Mouse (Mus musculus) adrenal gland, adult 8-10 months (tissue): ENCODE results near the gene Rpl22. TPM values are rescaled to one million over a fixed set of nuclear protein-coding genes. Genes with fewer than 3 reads are reported as not detected.

ENCODE experiments used
- DNase-seq: peaks from one replicate; pipeline ENCODE4 v3.0.0; 2022
- total RNA-seq, 4 experiments: library from RNA; stranded (reverse); gene quantifications; 2 replicates each; pipeline ENCODE4 v1.2.4; 2022

Gene Rpl22
- total RNA-seq, 4 experiments from 2014 or later = 415 to 500 (median 453) TPM

GRCm38 (mm10) chr4:152338419-152339292 lies 13.1 kb downstream of the Rpl22 start, which contains the start of gene Chd5:
Gene Chd5, plus strand, starts transcription at chr4:152338651.
- no peak for DNase-seq

GRCm38 (mm10) chr4:152339293-152339790 lies 13.8 kb downstream of the Rpl22 start:
- DNase-seq = no peak

- DNase-seq = no peak
Measured at GRCm38 (mm10) chr4:152340584-152341284, 15.2 kb downstream of the Rpl22 start.

- no peak for DNase-seq
Measured at GRCm38 (mm10) chr4:152343296-152343695, 17.8 kb downstream of the Rpl22 start.

- no peak for DNase-seq
Measured at GRCm38 (mm10) chr4:152344651-152345050, 19.1 kb downstream of the Rpl22 start.

GRCm38 (mm10) chr4:152345120-152345889 lies 19.8 kb downstream of the Rpl22 start:
- DNase-seq = peak; percentile 58

GRCm38 (mm10) chr4:152349837-152350381 lies 24.4 kb downstream of the Rpl22 start:
- DNase-seq = no peak

GRCm38 (mm10) chr4:152350722-152351421 lies 25.3 kb downstream of the Rpl22 start:
- DNase-seq = no peak

- no peak for DNase-seq
Measured at GRCm38 (mm10) chr4:152351422-152352305, 26.1 kb downstream of the Rpl22 start.

- DNase-seq = no peak
Measured at GRCm38 (mm10) chr4:152353886-152354637, 28.5 kb downstream of the Rpl22 start.

- DNase-seq = no peak
Measured at GRCm38 (mm10) chr4:152355672-152356071, 30.1 kb downstream of the Rpl22 start.

- DNase-seq = no peak
Measured at GRCm38 (mm10) chr4:152359700-152360099, 34.2 kb downstream of the Rpl22 start.

GRCm38 (mm10) chr4:152360855-152361254 lies 35.3 kb downstream of the Rpl22 start:
- no peak for DNase-seq

GRCm38 (mm10) chr4:152362180-152362579 lies 36.6 kb downstream of the Rpl22 start:
- DNase-seq = no peak

GRCm38 (mm10) chr4:152365228-152365627 lies 39.7 kb downstream of the Rpl22 start:
- no peak for DNase-seq

GRCm38 (mm10) chr4:152382528-152383252 lies 57.1 kb downstream of the Rpl22 start:
- no peak for DNase-seq
